Mouse (Mus musculus) brown adipose tissue, adult 24 weeks (tissue): Measurements from ENCODE around the gene Rcor2. TPM values are rescaled to one million over a fixed set of nuclear protein-coding genes. Genes with fewer than 3 reads are reported as not detected.

Source experiments
- H3K27ac ChIP-seq: fragments of 200-500 bp; replicated peaks from 2 replicates; pipeline ENCODE4 v1.5.1; 2012; ENCODE audit warnings: low read depth, mild to moderate bottlenecking, low read length
- H3K4me1 ChIP-seq: fragments of 200-500 bp; 2 replicates; pipeline ENCODE4 v1.6.1; 2012; ENCODE audit warnings: low read length, mixed read lengths; ENCODE audit not compliant: control insufficient read depth, insufficient read depth, insufficient read length
- H3K4me3 ChIP-seq: fragments of 200-500 bp; 2 replicates; pipeline ENCODE4 v1.5.1; 2012; ENCODE audit warnings: low read depth, mild to moderate bottlenecking, low read length, moderate library complexity; ENCODE audit not compliant: insufficient read depth
- polyA plus RNA-seq: library from polyadenylated mRNA; stranded (reverse); fragments of >200 nt; gene quantifications from 2 replicates; pipeline ENCODE4 v1.2.4, GENCODE M21; 2012; ENCODE audit not compliant: missing spikeins, insufficient read depth, insufficient read length

Gene Rcor2
- polyA plus RNA-seq, 1 experiment = 7.8 TPM

DNA sequence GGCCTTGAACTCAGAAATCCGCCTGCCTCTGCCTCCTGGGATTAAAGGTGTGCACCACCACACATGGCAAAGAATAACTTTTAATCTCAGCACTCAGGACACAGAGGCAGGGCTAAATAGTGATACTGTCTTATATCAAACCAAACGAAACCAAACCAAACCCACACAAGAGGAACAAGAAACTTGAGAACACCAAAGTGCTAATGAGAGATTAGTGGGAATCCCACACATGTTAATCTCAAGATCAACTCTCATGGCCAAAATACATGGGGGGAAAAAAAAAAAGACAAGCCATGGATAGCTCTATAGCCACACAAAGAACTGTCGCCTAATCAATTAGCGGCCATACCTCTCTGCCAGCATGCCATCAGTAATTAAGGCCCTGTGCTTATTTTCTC, 48.5 kb downstream of the Rcor2 start:
- Histone ChIP-seq H3K4me1 (peaks cover 37% of the 10 kb centered on the region), H3K27ac (no peak overlapping the region), H3K4me3 (no peak overlapping the region)

DNA sequence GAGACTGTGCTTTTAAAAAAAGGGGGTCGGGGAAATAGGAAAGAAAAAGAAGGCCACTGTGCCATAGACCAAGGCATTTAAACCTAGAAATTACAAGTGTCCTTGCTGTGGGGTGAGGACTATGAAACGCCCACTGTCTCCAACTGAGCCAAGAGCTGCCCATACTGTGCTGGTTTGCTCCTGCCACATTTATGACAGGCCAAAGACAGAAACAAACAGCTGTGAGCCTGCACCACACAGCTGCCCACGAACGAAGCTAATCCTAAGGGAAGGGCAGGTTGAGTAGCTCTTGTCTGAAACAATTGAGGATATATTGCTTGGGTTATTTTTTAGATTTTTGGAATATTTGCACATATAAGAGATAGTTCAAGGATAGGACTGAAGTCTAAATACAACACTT, 49.7 kb downstream of the Rcor2 start:
- no peak overlapping the region for H3K4me3 ChIP-seq
- peaks cover 33% of the 10 kb centered on the region for H3K4me1 ChIP-seq
- H3K27ac ChIP-seq = 0 out of 2 replicates have a peak overlapping the region, but pooled peaks have one; percentile 16

- Histone ChIP-seq H3K27ac (no peak overlapping the region), H3K4me1 (peaks cover 31% of the 10 kb centered on the region), H3K4me3 (no peak overlapping the region)
Observed at GRCm38 (mm10) chr19:7317716-7318115, 50.6 kb downstream of the Rcor2 start.

DNA sequence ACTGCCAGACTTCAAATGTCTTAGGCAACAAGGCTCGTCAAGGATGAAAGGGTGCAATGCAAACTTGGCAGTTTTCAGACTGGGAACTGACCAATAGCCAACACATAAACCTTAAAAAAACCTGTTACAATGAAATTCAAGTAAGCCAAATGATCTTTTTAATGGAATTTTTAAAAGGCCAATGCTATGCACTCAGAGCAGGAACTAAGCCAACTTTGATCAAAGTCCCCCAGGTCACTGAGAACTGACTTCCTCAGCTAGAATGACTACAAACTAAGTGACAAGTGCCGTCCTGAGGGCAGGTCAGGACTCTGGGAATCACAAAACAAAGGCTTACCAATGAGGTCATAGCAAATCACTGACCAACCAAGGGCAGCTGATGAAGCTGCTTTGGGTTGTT, 53.1 kb downstream of the Rcor2 start:
- Histone ChIP-seq H3K4me1 (peaks cover 15% of the 10 kb centered on the region), H3K27ac (peak overlapping the region; percentile 6; the same call in 1 of the 2 replicates), H3K4me3 (no peak overlapping the region)

DNA sequence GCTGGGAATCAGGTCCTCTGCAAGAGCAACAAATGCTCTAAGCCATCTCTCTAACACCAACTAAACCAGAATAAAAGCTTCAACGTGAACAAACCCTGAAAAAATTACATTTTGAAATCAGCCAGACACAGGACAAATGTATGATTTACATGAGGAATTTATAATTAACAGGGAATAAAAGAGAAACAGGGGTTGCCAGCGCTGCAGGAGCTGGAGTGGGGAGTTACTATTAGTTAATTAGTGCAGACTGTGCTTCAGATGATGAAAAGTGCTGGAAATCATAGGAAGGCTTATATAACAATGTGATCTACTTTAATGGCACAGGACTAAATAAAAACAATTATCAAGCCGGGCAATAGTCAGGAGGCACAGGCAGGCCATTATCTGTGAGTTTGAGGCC, 54.3 kb downstream of the Rcor2 start:
- Histone ChIP-seq H3K27ac (no peak overlapping the region), H3K4me1 (peaks cover 13% of the 10 kb centered on the region), H3K4me3 (no peak overlapping the region)

Other genes starting within 250 kb of the Rcor2 start
- gene Fermt3, start 247.9 kb upstream of the Rcor2 start, polyA plus RNA-seq = 2.0 and 2.8 TPM in 2 replicates
- gene Stip1, start 227.4 kb upstream of the Rcor2 start, polyA plus RNA-seq = 81.7 and 119 TPM in 2 replicates
- gene Macrod1, start 210.5 kb upstream of the Rcor2 start, polyA plus RNA-seq = 155 and 161 TPM in 2 replicates
- 0.59 TPM in 1 of 2 replicates, not detected in the other for gene Flrt1, start 161.6 kb upstream of the Rcor2 start, polyA plus RNA-seq
- gene Otub1, start 61.0 kb upstream of the Rcor2 start, polyA plus RNA-seq = 28.7 and 44.7 TPM in 2 replicates
- gene Cox8a, start 49.7 kb upstream of the Rcor2 start, polyA plus RNA-seq = 4,354 and 4,380 TPM in 2 replicates
- gene Naa40, start 26.1 kb upstream of the Rcor2 start, polyA plus RNA-seq = 9.6 and 10.3 TPM in 2 replicates
- 24.1 and 35.4 TPM in 2 replicates for gene Mark2, start 74.5 kb downstream of the Rcor2 start, polyA plus RNA-seq
- gene Spindoc, start 115.7 kb downstream of the Rcor2 start, polyA plus RNA-seq = 5.8 and 6.3 TPM in 2 replicates
- gene 2700081O15Rik, start 150.3 kb downstream of the Rcor2 start, polyA plus RNA-seq = 7.6 and 8.3 TPM in 2 replicates
- gene Rtn3, start 216.0 kb downstream of the Rcor2 start, polyA plus RNA-seq = 197 and 218 TPM in 2 replicates
- 59.2 and 73.5 TPM in 2 replicates for gene Atl3, start 226.7 kb downstream of the Rcor2 start, polyA plus RNA-seq